Mouse (Mus musculus) olfactory bulb, adult 2 months (tissue): ENCODE data around the gene Amot.

Source experiments
- CTCF ChIP-seq: fragments of 200-500 bp; IDR thresholded peaks from 2 replicates; pipeline ENCODE4 v1.5.1; 2012; ENCODE audit warnings: low read depth, mild to moderate bottlenecking, low read length, moderate library complexity; ENCODE audit not compliant: insufficient read depth
- POLR2A ChIP-seq: fragments of 200-500 bp; IDR thresholded peaks from 2 replicates; pipeline ENCODE4 v1.6.1; 2012; ENCODE audit warnings: mild to moderate bottlenecking, low read depth, low read length, moderate library complexity; ENCODE audit not compliant: insufficient read depth

DNA sequence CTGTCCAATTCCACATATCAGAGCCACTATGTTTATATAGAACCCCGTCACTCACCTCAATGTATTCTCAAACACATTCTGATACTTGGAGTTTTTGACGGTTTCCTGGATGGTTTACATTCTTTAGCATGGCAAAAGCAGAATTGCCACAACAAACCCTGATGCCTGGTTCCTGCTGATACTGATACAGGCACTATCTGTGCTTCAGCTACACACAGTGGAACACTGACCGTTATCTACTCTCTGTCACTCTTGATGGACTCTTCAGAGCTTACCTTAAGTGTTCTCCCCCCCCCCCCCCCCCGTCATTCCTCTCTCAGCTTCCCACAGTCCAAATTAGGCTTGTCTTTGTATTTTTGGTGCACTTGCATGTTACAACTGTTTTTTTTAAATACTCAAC, 98.9 kb downstream of the Amot start:
- TF ChIP-seq CTCF (no peak), POLR2A (no peak)
